Mouse (Mus musculus) heart, postnatal 25 days (tissue): ENCODE results near the gene Teddm2. TPM values are rescaled to one million over a fixed set of nuclear protein-coding genes. Genes with fewer than 3 reads are reported as not detected.
"Not testable (repeated sequence)": the region's sequence is repeated elsewhere in the genome, so short reads cannot be mapped to it uniquely, and the experiment has no call there.

Source experiments
- DNase-seq: peaks from one replicate; pipeline ENCODE4 v3.0.0; 2022; ENCODE audit warnings: low spot score
- intact Hi-C: fragments of 180-260 bp; cut with DNase I; formaldehyde crosslinking; loops from one replicate; pipeline ENCODE4 v1.15.1; 2025
- total RNA-seq, 2 experiments: library from RNA; stranded (reverse); gene quantifications; 2 replicates each; pipeline ENCODE4 v1.2.3; 2021

Gene Teddm2
- total RNA-seq, 2 experiments from 2014 or later, result 0.73 to 0.87 TPM

GRCm38 (mm10) chr1:153908208-153908607, 8.2 kb upstream of the Teddm2 start:
- intact Hi-C loops, result no loop called here
- DNase-seq, result no peak

DNA sequence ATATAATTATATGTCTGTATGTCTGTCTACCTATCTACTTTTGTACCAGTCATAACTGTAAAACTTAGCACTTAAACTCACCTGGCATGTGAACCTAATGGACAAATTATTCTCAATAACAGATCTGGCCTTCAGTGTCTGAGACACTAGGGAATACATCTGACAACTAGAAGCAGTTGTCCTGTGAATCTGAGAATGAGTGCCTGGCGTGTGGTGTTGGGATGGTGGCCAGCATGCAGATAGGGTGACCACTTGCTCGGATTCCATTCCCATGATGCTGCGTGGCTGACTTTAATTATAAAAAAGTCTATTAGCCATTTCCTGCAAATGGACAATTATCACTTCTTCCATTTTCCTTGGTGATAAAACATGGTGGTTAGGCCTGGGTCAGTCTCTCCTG, 5.9 kb upstream of the Teddm2 start:
- intact Hi-C loops, result no loop called here

GRCm38 (mm10) chr1:153904236-153904635, 4.2 kb upstream of the Teddm2 start:
- intact Hi-C loops, result no loop called here
- no peak for DNase-seq

More for the DNA sequence above, 5.9 kb upstream of the Teddm2 start:
- no peak for DNase-seq

DNA sequence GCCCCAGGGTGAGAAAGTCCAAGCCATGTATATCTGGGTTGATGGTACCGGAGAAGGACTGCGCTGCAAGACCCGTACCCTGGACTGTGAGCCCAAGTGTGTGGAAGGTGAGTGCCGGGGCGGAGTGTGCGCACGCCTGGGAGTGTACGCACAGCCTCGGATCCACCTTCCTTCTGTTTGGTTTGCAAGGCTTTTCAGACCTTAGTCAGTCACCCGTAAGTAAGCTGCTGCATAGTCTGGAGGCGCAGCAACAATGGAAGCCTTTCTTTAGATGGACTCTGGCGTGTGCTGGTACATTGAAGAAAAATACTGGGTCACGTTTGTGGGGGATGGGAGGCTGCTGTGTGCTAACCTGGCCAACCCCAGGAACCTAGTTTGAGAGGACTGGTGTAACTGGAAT, 3.0 kb upstream of the Teddm2 start:
- no peak for DNase-seq
- intact Hi-C loops, result no loop called here

- intact Hi-C loops, result loop anchor here (2.0 kb wide), 2 partner anchors 18 to 132 kb away; no protein-coding TSS in a partner anchor
- peak; percentile 50 for DNase-seq
Measured at GRCm38 (mm10) chr1:153900860-153901730, 1.1 kb upstream of the Teddm2 start.

- intact Hi-C loops, result loop anchor here (2.0 kb wide), 2 partner anchors 18 to 132 kb away; no protein-coding TSS in a partner anchor
- no peak for DNase-seq
Measured at GRCm38 (mm10) chr1:153900381-153900780, 353 bp upstream of the Teddm2 start.

DNA sequence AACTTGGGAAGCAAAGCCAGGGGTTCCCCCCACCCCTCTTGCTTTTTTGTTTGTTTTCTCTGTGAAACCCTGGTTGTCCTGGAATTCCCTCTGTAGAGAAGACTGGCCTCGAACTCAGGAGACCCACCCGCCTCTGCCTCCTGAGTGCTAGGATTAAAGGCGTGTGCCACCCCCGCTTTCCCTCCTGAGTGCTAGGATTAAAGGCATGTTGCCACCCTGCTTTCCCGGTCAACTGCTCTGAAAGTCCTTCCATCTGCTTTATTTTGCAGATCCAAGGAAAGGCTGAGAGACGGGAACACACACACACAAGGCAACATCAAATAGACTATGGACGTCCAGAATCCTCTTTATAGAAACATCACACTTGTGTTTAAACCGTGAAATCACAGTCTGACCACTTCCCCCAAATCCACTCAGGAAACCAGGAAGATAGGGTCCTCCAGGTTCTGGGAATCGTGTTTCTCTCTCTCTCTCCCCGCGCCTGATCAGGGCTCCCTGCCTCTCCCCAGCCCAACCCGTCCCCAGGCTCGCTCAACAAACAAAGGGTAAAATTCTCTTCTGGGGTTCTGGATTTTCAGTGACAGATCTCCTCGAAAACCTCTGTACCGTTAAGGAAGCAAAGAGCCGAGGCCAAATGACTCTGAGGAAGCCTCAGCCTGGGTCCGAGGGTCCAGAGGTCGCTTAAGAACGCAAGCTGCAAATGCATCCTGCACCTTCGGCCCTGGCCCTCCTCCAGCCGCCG, 868 bp downstream of the Teddm2 start:
- intact Hi-C loops, result no loop called here

GRCm38 (mm10) chr1:153897196-153897595, 2.8 kb downstream of the Teddm2 start:
- no peak for DNase-seq
- intact Hi-C loops, result no loop called here

More for the DNA sequence above, 868 bp downstream of the Teddm2 start:
- no peak for DNase-seq

DNA sequence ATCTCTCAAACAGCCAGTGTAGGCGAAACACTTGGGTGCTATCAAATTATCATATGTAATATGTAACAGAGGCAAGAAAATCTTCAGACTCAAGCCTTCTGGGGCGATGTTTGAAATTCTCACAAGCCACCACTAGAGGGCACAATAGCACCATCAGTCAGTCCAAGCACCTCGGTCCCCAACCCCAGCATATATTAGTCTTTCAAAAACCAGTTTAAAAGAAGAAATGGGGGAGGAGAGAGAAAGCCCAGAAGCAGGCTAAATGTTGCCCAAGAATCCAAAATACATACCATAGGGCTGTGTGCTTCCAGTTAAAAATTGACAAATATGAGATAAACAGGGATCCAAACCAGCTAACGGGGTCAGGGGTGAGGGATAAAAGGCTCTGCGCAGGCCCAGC, 5.0 kb downstream of the Teddm2 start:
- no peak for DNase-seq
- intact Hi-C loops, result loop anchor here (1.0 to 5.0 kb wide), 3 partner anchors 223 to 832 kb away; no protein-coding TSS in a partner anchor

DNA sequence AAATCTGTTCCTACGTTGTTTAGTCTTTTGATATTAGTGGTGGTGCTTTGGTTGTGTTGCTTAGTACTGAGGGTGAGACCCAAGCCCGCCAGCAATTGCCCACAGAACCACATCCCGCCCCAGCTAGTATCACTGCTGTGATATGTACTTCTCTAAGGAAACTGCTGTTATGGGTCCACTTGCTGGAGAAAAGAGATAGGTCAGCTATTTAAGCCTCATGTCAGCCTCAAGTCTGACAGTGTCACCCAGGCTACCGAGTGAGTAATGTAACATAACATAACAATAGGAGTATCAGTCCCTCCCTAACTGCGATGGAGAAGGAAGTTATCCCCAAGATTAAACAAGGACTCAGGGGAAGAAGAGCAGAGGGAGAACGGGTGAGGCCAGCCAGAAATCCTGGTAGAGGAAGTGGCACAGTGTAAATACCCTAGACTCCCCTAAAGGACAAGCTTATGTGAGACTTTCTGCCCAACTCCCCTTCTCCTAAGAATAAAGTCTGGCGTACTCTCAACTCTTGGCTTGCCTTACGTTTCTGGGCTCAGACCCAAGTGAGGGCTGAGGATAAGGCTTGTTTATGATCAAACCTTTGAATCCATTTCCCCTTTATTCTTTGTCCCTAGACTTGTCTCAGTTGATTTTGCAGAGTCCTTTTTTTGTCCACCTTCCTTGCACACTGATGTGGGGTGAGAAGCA, 5.7 kb downstream of the Teddm2 start:
- intact Hi-C loops, result loop anchor here (5.0 kb wide), 1 partner anchor 833 kb away; no protein-coding TSS in a partner anchor
- DNase-seq, result no peak

DNA sequence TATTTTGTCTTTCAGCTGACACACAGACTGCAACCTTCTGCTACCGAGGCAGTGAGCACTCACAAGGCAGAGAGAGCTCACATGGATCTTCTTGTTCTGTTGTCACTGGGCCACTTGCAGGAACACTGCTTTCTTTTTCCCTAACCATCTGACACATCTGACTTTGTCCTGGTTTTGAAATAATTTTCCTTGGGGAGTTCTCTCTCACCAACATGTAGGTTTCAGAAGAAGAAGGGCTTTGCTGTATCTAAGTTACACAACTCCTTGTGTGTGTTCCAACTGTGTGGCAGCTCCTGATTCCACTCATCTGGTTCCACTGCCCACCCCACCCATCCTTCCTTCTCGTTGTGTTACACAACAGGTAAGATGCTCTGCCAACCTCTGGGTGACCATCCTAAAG, 6.3 kb downstream of the Teddm2 start:
- no peak for DNase-seq
- intact Hi-C loops, result loop anchor here (5.0 kb wide), 1 partner anchor 834 kb away; no protein-coding TSS in a partner anchor

- intact Hi-C loops, result loop anchor here (5.0 kb wide), 1 partner anchor 836 kb away; no protein-coding TSS in a partner anchor
Measured at GRCm38 (mm10) chr1:153891442-153891841, 8.6 kb downstream of the Teddm2 start, which contains the start of gene Teddm1a. TSS of gene Teddm1a (plus strand) at chr1:153891742.

DNA sequence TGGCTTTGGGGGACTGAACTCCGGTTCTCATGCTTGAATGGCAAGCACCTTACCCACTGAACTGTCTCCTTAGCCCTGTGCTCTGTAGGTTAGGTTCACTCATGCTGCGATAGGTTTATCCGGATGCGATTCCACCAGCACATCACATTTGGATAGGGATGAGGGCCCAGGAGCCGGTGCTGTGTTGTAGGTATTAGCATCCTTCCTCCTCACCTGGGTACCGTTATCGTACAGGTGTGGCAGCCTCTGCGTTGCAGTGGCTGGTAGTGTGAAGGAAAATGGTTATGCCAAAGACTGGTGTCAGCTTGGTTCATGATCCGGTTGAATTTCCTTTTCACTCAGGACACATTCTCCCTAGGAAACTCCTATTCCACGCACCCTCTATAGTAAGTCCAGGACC, 9.9 kb downstream of the Teddm2 start:
- intact Hi-C loops, result loop anchor here (5.0 kb wide), 1 partner anchor 837 kb away; no protein-coding TSS in a partner anchor
- no peak for DNase-seq

More at GRCm38 (mm10) chr1:153891442-153891841, 8.6 kb downstream of the Teddm2 start, which contains the start of gene Teddm1a:
- DNase-seq, result no peak

GRCm38 (mm10) chr1:153886024-153886633, 13.9 kb downstream of the Teddm2 start:
- intact Hi-C loops, result no loop called here
- DNase-seq, result no peak

- intact Hi-C loops, DNase-seq: not testable (repeated sequence)
Measured at GRCm38 (mm10) chr1:153880391-153880790, 19.6 kb downstream of the Teddm2 start.

GRCm38 (mm10) chr1:153874045-153874444, 26.0 kb downstream of the Teddm2 start, which contains the start of gene Teddm1b:
TSS of gene Teddm1b (plus strand) at chr1:153874345.
- DNase-seq, result no peak
- intact Hi-C loops, result no loop called here

GRCm38 (mm10) chr1:153855946-153856345, 44.1 kb downstream of the Teddm2 start:
- intact Hi-C loops, result no loop called here
- DNase-seq, result no peak

DNA sequence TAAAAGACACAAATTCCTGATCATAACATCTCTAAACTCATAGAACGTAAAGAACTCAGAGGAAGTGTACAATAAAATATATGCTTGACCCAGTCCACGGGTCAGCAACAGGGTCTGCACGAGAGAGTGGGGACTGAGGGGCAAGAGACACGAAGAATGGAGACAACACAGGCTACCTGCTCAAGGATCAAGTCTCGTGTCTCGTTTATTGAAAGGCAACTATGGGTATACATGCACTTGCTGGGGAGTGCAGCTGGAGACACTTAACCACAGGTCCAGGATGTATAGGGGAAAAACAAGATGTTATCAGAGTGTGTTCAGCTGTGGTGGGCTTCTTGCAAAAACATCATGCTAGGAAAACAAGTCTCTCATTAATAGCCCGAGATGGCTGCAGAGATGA, 47.3 kb downstream of the Teddm2 start:
- intact Hi-C loops, DNase-seq: not testable (repeated sequence)

DNA sequence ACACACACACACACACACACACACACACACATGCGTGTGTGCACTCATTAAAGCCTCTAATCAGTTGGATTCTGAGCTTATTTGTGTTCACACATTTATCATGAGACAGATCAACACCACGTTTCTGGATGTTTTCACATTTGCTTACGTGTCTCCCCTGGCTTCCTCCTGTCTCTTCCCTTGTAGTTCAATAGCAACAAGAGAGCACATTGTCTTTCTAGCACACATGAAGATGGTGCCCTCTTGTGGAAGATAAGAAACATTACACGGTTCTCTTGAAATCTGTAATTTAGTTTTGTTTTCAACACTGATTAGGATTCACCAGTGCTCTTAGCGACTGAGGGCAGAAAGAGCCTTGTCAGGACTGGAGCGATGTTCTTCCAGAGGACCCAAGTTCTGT, 53.2 kb downstream of the Teddm2 start:
- intact Hi-C loops, result no loop called here
- DNase-seq, result no peak
